Mouse (Mus musculus): ENCODE results near the gene Slc25a45.

The Slc25a45 gene

DNA sequence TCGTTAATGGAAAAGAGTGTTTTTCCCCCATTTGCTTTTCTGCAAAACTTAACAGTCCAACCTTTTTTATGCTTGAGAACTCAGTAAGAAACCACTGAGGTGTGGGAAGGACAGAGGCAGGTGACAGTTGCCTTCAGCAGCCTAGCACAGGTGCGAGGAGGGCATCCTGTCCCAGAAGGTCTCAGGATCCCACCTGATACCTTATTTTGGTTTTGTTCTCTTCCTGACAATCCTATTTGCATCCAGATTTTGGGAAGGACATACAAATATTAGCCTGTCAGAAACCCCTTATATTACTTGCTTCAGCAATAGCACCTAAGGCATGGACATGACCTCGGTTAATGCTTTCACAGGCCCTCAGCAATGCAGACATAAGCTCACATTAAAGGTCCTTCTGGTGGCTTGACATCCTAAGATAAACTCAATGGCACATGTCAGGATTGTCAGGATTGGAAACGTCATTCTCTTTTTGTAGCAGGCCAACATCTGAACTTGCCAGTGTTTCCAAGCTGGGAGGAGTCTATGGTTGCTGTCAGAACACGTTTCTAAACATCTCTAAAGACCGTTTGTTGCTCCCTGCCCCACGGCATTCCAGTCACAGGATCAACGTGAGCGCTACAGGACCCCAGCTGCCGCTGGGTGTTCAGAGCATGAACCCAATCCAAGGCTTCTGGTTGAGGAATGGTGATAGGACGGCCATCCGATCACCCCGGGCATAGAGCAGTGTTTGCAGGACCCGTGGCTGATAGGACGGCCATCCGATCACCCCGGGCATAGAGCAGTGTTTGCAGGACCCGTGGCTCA, 37.3 kb upstream of the Slc25a45 start:
- DNase-seq (ENCODE audit: extremely low spot score, low spot score) = no peak

DNA sequence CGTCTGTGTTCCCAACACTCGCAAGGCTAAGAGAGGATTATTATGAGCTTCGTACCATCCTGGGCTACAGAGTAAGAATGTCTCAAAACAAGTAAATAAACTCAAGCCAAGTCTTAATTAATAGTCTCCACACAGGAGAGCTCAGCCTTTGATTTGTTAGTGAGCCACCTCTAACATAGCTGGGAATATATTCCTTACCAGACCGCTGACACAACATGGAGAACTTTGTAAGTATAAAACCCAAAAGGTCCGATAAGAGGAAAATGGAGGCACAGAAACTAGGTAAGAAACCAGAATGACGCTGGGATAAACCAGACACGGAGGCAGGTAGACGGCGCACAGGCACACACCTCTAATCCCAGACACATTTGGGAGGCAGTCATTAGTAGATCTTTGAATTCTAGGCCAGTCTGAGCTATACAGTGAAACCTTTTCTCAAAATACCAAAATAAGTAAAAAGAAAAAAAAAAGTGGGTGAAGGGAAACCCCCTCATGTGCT, 36.7 kb upstream of the Slc25a45 start:
- no peak for DNase-seq (ENCODE audit: extremely low spot score, low spot score)

DNA sequence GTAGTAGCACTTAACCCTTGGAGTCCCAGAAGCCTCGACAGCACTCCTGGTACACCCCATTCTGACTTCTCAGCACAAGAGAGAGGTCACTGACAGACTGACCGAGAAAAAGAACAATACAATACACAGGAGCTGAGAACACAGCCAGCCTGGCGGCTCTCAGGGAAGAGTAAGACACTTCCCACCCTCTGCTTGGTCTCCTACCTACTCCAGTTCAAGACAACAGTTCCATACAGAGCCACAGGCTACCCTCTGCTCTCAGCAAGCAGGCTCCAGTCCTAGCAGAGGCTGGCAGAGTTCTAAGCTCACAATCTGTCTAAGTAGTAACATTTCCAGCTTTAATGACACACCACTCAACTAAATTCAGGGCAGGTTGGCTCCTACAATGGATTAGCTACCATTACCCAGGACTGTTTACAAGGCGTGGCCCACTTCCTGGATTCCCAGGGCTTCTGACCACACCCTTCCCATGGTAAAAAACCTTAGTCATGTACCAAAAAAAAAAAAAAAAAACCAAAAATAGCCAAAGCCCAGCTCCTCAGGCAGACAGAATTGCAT, 36.1 kb upstream of the Slc25a45 start:
- DNase-seq (ENCODE audit: extremely low spot score, low spot score) = no peak

DNA sequence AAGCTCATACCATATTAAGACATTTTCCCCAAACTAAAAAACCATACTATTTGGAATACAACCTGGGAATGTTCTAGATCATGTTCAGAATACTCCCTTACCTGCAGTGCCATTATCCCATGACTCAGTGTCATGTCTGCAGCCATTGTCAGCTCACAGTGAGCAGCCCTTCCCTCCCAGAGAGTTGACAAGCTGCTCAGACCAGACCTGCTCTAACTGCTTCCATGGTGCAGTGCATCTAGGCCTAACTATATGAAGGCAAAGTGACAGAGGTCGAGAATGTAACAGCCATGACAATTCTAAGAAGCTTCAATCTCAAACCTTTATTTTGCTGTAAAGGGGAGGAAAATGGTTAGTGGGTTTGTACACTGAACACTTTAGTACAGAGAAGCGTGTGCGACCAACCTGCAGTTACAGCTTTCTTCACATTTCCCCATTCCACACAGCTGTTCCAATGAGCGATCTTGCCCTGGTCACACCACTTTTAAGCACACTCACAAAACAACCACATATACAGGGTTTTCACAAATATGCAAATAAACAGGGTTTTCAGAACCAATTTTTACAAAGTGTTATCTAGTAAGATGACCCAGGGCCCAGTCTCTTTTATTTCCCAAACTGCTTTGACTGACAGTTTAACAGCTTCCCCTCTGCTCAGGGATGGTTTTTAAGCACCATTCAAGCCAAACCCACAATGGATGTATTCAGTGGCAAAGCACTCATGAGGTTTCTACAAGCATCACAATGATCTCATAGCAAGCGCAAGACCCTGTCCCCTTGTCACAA, 35.4 kb upstream of the Slc25a45 start:
- DNase-seq (ENCODE audit: extremely low spot score, low spot score) = no peak

DNA sequence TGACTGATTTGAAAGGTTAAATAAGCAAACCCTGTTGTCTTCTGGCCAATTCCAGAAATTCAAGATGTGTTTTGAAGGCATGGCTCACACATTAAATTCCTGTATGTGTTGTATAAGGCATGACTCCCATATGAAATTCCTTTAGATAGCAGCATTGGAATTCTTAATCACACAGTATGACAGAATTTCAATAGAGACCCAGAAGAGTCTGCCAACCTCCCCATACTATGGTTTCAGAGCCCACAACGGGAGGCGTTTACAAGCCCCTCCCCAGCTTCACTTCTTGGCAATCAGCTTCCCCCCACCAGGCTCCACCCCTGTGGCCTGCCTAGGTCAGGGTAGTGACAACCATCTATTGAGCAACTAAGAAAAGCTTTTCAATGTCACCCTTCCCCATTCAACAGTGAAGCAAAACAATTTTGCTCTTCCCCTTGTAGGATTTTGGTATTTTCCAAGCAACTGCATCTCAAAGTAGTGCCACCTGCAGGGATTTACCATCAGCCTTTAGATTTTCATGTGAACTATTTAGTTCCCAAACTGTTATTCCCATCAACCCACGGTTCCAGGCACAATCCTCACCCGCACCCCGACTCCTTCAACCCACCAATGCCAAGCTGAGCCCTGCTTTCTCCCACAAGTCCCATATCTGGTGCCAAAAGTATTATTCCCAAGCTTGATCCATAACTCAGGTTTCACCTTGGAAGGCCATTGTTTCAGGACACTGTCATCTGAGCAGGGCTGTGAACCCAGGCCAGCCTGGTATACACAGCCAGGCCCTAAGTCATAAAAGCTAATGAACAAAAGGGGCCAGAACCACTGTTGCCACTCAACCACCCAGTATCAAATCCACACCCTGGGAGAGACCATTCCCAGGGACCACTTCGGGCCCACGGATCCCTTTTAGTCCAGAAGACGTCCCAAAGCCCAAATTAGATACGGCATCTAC, 34.5 kb upstream of the Slc25a45 start:
- DNase-seq (ENCODE audit: extremely low spot score, low spot score) = no peak

DNA sequence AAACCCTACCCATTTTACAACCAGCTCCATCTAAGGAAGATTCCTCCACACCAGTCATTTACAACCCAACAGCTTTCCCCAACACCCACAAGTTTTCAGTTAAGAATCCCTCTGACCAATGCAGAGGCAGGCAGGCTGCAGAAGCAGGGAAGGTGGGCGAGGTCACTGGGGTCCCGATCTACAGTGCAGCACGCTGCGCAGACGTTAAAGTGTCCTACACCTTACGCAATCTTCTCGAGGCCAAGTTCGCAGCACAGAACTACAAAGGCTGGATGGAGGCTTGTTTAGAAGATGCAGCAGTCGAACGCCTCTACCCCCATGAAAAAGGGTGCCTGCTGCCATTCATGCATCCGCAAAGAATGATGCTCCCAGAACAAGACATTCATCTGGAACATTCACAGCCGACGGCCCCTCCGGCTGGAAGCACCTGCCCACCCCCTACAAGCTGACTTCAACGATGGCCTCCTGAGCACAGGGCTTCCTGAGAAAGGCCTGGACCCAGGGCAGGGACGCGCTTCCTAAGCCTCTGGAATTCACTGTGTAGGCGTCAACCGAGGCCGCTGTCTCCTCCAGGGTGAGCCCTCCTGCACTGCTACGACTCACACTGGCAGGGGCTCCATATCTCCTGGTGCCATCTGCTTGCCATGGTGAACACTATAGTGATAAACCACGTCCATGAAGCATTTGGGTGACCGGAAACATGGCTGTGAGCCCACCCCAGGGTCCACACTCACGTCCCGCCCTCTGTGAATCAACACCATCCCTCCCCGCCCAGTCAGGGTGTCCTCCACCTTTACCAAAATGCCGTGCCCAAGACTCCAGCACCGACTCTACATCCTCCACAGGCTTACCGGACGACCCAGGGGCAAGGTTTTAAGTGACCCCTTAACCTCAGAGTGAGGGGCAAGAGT, 33.6 kb upstream of the Slc25a45 start:
- no peak for DNase-seq (ENCODE audit: extremely low spot score, low spot score)

DNA sequence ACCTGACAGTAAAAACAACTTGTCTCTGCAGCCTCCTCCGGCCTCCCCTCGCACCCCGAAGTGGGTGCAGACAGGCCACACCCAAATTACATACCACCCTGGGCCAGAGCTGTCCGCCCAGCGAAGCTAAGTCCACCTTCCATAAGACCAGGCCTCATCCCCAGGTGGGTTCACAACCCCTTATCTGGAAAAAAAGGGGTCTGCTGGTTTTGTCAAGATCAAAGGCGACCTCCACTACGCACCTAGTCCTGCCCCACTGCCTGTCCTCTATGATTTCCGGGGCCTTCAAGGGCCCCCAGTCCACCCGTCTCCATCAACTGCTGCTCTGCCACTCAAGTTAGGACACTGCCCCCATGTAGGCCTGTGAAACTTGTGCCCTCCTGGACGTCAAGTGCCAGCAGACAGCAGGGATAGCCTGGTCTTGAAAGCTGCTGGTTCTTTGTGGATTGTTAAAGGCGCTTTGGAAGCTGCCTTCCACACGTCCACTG, 32.7 kb upstream of the Slc25a45 start:
- DNase-seq (ENCODE audit: extremely low spot score, low spot score) = peak; percentile 21

DNA sequence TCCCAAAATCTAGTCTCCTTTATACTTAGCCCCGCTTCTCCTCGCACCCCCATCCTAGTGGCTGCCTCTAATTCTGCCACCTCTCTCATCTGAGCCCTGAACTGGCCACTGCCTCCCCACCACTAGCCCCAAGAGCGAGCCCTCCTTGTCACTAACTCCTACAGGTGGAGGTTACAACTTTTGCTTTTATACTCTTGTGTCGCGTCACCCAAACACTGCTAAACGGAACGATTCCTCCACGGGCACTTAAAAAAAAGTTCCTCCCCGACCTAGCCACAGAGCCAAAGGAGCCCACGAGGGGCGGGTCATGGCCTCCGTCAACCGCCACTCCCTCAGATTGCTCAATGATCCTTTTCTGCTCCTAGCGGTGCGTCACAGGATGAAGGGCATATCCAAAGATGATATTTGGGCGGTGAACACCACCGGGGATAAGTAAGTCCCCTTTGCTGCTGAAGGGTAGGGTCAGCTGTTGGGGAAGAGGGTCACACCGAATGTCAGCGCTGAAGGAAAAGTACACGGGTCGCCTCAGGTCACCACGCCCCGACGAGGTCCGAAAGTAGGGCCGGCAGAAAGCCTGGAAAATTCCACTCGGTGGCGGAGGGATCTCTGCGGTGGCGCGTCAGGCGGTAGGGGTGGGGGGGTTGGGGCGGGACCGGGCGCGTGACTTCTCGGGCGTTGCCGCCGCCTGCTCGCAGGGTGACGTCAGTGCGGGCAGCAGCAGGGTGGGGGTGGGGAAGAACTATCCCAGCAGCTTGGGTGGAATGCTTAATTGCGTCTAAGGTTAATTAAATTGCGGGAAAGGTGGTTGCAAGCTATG, 32.1 kb upstream of the Slc25a45 start:
- DNase-seq (ENCODE audit: extremely low spot score, low spot score) = peak; percentile 94

DNA sequence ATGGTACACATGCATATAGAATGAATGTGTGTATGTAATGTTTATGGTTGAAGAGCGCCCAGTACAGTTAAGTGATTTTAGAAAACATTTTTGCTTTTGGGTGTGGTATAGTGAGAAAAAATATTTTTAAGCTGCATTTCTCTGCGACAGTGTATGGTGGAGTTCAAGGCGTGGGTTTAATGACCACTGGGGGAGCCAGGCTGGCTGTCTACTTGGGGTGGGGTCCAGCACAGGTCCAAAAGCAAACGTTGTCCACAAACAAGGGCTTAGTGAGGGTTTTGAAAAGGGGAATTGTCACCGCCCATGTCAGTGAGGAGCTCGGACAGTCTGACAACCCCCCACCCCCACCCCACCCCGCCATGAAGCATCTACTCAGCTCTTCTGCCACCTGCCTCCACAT, 31.5 kb upstream of the Slc25a45 start:
- no peak for DNase-seq (ENCODE audit: extremely low spot score, low spot score)

DNA sequence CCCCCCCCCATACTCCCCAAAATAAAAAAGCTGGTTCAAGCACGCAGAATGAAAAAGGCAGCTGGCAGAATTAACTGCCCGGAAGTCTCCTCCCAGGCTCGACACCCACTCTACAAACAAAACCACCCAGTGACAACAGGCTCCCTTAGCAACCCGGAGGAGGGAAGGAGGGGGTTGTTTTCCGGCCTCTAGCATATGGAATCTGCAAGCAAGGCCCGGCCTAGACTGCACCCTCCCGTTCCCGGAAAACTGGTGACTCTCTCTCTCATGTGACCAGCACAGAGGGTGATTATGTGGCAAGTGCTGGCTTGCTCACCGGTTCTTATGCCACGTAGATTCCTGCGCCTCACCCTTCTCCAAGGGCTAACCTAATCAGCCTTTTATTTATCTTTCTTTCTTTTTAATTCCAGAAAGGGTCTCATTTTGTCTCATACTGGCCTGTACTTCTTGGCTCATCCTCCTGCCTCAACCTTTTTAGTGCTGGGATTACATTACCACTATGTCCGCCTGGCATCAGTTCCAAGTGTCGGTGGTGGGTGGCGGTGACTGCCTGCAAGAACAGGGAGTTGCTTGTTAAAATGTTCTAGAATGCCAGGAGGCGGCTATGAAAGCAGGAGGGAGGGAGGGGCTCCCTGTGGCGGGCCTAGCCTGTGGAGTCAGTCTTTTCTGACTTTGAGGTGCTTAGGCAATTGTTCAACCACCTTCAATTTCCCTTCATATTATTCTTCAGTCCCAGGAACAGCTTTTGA, 30.9 kb upstream of the Slc25a45 start:
- peak; percentile 84 for DNase-seq (ENCODE audit: extremely low spot score, low spot score)

DNA sequence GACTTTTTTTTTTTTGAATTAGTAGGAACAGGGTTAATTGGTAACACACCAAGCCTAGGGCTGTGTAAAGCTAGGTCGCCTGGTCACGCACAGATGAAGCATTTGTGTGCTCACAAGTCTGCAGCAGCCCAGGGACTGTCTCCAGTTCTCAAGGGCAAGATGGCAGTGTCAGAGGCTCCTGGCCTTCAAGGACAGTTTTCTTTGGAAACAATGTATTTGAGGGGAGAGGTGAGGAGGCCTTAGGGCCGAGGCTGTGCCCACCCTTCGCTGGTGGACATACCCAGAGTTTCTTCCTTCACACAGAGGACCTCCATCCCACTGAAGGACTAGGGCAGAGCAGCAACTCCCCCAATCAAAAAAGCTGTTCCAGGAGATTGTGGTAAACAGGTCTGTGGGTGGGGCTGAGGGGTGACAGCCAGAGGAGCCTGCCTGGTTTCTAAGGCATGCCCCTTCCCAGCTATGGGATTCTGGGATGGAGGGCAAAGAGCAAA, 30.3 kb upstream of the Slc25a45 start:
- DNase-seq (ENCODE audit: extremely low spot score, low spot score) = peak; percentile 24

DNA sequence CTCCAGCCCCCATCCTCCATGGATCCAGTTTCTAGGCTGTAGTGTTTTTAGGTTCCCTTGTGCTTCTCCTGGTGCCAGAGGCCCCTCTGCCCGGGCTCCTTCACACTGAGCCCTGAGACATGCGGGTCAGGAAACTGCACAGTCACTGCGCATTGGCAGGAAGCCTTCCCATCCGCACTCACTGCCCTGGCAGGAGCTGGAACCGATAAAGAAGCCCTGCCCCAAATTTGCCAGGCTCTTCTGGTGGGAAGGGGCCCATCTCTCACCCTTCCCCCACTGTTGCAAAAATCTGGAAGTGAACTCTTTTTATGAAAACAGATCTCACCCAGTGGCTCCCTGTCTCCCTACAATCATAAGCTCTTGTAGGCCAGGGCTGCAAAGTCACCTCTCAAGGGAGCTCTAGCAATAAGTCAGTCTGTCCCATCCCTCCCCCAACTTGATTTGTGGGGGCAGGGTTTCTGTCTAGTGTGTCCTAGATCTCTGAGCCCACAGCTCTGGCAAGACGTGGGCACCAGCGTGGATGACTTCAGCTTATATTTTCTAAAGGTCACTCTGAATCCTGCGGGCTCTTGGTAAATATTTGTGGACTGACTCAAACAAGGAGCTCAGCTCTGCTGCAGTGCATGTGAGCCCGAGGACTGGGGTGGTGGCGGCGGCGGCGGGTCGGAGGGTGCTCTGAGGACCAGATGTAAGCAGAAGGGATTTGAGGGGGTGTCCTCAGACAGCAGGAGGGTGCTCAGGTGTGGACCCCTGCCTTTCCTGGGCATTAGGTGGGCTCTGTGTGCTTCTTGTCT, 29.4 kb upstream of the Slc25a45 start:
- DNase-seq (ENCODE audit: extremely low spot score, low spot score) = peak; percentile 21

DNA sequence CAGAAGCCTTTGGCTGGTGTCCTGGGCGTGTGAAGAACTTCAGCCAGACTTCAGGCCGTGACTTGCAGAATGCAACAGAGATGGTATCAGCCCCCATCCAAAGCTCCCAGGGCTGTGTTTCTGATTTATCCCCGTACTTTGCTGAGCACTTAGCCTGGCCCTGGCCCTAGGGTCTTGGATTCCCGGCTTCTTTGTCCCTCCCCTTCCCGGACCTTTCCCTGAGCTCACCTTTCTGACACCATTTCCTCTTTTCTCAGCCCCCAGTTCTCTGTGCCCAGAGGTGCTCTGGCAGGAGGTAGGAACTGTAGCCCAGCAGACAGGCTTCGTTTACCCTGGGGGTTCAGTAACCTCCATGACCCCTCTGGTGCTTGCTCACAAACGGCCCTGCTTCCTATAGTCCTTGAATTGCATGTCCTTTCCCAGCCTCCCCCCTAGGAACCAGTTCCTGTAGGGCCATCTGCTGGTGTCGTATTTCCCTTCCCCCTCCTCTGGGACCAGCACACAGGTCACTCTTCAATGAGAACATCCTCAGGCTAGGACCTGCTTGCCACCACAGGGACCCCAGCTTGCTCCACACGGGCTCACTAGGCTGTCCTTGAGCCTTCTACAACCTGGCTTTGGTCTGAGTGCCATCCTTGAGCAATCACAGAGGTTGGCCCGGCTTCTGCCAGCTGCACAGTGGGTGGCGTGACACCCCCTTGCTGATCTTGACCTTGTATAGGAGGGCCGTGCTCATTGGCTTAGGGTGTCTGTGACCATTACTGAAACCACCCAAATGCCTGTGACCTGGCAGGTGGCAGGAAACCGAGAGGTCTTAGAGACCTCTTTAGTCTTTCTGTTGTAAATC, 28.6 kb upstream of the Slc25a45 start:
- peak; percentile 46 for DNase-seq (ENCODE audit: extremely low spot score, low spot score)

DNA sequence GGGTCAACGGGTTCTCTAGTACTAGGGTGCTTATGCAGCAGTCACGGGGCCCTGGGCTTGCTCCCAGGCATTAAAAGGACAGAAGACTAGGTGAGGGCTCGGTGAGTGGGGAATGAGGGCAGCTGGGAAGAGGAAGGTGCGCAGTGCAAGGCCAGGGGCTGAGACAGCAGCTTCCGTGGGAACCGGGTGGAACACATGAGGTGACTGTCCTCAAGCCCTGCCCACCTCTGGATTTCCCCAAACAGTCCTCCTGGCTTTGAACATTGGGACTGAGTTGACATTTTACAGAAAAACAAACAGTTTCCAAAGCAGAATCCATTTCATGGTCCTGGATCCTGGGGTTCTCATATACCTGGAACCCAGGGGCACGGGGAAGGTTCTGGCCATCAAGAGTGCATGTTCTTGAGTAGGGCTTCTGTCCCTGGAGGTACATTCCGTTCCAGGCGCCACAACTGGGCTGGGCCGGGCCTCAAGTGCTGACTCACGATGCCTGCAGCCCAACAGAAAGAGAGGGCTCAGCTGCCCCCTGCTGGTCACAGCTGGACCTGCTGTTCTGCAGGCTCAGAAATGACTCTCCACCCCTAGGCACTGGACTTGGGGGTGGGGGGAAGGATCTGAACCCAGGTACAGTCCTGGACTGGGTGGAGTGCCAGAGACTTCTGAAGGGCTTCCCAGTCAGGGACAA, 27.6 kb upstream of the Slc25a45 start:
- DNase-seq (ENCODE audit: extremely low spot score, low spot score) = peak; percentile 91

DNA sequence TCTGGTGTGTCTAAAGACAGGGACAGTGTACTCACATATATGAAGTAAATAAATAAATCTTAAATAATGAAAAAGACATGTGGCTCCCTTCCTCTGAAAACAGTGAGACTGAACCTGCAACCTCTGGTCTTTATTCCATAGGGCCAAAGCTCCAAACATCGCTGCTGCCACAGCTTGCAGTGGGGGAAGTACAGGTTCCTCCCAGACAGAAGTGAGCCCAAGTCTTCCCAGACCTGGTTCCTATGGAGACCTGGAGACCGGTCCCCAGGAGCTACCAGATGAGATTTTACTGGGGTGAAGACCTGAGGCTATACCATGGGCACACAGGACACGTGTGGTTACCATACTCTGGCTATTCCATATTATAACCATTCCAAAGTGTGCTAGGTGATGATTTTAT, 26.7 kb upstream of the Slc25a45 start:
- DNase-seq (ENCODE audit: extremely low spot score, low spot score) = no peak

DNA sequence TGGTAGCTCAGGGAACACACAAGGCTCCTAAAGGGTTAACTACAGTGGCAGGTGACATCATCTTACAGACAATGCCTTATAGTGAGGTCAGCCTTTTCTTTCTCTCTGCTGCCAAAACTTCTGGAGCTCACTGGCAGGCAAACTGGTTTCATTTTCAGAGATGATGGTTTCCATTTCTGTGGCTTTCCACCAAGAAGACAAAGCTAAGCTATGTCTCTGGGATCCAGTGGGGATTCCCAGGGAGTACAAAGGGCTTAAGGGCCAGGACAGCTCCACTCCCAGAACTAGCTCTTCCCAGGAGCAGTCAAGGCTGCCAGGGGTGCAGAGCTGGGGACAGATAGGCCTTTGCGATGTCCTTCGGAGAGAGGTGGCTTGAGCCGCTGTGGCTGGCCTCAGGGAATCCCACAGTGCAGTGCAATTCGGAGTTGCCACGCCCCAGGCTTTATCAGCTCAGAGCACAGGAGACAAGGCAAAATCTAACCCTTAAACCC, 26.1 kb upstream of the Slc25a45 start:
- no peak for DNase-seq (ENCODE audit: extremely low spot score, low spot score)
